Mouse (Mus musculus): ENCODE results near the gene Sorcs3.

DNA sequence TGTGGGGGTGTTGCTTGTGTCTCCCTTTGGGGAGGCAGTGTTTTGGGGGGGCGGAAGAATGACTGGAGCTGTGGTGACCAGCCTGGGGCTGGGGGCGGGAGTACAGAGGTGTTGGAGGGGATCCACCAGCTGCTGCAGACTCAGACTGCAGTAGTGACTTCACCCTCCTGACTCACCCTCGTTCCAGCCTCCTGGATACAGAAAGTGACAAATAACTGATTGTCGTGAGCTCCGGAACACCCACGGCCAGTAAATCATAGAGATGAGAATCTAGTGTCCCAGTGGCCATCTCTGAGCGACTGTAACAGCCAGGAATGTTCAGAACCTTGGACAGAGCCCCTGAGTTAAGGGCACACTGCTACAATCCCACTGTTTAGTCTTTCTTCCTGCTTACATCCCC lies 53.4 kb downstream of the Sorcs3 start:
- TF ChIP-seq CTCF (conservative IDR thresholded peaks at IDR 0.05; ENCODE audit: insufficient read depth, insufficient read length, low read depth, low read length): no peak
- no peak for TF ChIP-seq POLR2A (IDR thresholded peaks at IDR 0.05; ENCODE audit: low read depth, low read length)
